Mouse (Mus musculus): ENCODE measurements around the gene Ofcc1.

- no peak for TF ChIP-seq POLR2A (IDR thresholded peaks at IDR 0.05; ENCODE audit: borderline replicate concordance, extremely low read depth, insufficient read depth, insufficient read length, poor library complexity, severe bottlenecking)
- TF ChIP-seq CTCF (IDR thresholded peaks at IDR 0.05; ENCODE audit: borderline replicate concordance, extremely low read depth, insufficient read depth, insufficient read length) = no peak
These were observed 225.2 kb downstream of the Ofcc1 start for GRCm38 (mm10) chr13:40136096-40136495.
